Mouse (Mus musculus) G1E (cell line): Measurements from ENCODE around the gene Prss40.

Source experiments
- GATA1 ChIP-seq: IDR thresholded peaks from 2 replicates; pipeline ENCODE4 v1.6.1; 2012; ENCODE audit warnings: borderline replicate concordance, low read length, inconsistent platforms, mixed read lengths
- TAL1 ChIP-seq: conservative IDR thresholded peaks from 2 replicates; pipeline ENCODE4 v1.6.1; 2012; ENCODE audit warnings: low read depth, low read length, inconsistent platforms, mixed read lengths

GRCm38 (mm10) chr1:34536767-34537485, 23.8 kb downstream of the Prss40 start:
- TF ChIP-seq TAL1 (no peak), GATA1 (no peak)
